Mouse (Mus musculus) CD8-positive naive resting alpha-beta T cell, adult 2 months (primary cell): ENCODE measurements around the gene Mdc1.
A peak's percentile ranks its signal among the peaks of the same experiment; 100 is the strongest.

ENCODE experiments used
- DNase-seq, 2 experiments: peaks; one replicate each; pipeline ENCODE4 v3.0.0; 2022; ENCODE audit warnings: low read depth in 2 of 2, low spot score in 2 of 2

Mdc1 gene

GRCm38 (mm10) chr17:35848112-35848511 lies 6.8 kb downstream of the Mdc1 start:
- no peak for DNase-seq

DNA sequence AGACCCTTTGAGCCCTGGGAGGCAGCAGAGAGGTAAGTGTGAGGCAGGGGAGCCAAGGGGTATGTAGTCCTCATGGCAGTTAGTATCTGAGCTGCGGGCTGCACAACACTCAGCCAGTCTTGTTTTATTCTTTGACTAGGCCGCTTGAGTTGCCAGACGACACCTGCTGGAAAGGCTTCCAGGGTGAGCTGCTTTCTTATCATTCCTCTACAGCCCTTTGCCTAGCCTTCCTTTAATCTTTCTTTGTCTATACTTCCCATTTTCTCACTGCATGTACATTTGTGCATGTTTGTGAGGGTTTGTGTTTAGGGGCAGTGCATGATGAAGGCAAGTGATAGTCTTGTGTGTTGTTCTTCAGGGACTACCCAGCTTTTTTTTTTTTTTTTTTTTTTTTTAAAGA lies 9.7 kb downstream of the Mdc1 start:
- no peak for DNase-seq

GRCm38 (mm10) chr17:35859371-35859770 lies 18.1 kb downstream of the Mdc1 start:
- DNase-seq = no peak

DNA sequence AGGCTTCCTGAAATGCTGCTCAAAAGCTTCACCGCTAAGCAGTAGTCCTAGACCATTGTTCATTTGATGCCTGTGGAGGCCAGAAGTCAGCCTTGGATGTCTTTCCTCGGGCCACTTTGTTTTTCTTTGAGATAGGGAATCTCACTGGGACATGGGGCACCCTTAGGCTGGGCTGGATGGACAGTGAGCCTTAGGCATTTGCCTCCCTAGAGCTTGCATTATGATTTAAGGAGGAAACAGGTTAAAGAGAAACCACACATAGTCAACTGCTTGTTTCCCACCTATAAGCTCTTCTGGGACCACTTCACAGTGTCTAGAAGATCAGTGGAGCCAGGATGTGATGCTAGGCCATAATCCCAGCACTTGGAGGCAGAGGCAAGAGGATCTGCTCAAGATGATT lies 18.5 kb downstream of the Mdc1 start:
- no peak for DNase-seq

DNA sequence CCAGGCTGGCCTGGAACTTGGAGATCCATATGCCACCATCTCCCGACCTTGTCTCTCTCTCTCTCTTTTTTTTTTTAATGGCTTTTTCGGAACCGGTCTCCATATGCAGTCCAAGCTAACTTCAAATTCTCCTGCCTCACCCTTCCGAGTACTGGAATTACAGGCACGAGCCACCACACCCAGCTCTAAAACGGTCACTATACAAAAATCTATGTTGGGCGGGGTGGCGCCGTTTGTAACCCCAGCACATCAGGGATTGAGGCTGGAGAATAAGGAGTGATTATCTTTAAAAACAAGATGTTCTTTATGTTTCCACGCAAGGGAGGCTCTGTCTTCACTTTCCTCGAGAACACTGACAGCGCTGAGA lies 19.5 kb downstream of the Mdc1 start:
- DNase-seq = no peak

DNA sequence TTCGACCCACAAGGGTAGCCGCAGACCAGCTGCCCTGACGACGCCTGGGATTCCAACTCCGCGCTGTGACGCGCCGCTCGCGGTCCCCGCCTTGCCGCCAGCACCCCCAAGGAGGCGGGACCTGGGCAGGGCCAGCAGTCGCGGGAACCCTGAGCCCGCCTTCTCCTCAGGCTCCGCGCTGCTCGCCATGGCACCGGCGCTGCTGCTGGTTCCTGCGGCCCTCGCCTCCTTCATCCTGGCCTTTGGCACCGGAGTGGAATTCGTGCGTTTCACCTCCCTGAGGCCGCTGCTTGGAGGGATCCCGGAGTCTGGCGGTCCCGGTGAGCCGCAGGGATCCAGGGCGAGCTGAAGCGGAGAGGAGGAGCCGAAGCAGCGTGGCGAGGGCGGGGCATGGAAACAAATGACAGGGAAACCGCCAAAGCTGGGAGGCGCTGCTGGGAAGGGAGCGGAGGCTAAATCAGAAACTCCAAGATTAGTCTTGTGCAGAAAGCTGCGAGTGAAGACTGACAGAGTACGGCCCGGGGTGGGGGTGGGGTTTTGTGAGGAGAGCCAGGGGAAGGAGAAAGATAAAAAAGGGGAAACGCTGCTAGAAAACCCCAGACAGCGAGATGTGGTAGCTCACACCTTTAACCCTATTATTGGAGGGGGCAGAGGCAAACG lies 20.0 kb downstream of the Mdc1 start, which contains the start of gene Nrm:
TSS of gene Nrm (plus strand) at position 121 of the 660 bp plus-strand sequence.
- peak; percentile 79 to 85 for DNase-seq

DNA sequence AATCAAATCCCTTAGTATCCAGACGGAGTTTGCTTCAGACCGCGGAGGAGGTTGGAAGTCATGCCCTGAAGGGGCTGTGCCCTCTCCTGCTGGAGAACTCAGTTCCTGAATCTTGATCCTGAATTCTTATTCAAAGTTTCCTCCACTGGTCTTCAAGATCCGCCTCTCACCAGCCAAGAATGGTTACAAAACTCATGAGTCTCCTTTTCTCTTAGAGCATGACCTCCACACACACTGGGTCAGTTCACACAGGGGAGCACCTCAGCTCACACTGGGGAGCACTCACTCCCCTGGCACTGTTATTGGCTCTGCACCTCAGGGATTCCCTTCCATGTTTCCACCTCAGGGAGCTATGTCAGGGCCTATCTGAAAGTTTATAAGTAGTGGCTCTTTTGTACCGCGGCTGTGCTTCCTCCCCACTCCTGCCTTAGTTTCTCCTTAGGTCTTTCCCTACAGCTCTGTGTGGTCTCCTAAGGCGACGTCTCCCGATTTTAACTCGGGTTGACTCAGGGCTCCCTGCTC lies 23.6 kb downstream of the Mdc1 start:
- no peak for DNase-seq

DNA sequence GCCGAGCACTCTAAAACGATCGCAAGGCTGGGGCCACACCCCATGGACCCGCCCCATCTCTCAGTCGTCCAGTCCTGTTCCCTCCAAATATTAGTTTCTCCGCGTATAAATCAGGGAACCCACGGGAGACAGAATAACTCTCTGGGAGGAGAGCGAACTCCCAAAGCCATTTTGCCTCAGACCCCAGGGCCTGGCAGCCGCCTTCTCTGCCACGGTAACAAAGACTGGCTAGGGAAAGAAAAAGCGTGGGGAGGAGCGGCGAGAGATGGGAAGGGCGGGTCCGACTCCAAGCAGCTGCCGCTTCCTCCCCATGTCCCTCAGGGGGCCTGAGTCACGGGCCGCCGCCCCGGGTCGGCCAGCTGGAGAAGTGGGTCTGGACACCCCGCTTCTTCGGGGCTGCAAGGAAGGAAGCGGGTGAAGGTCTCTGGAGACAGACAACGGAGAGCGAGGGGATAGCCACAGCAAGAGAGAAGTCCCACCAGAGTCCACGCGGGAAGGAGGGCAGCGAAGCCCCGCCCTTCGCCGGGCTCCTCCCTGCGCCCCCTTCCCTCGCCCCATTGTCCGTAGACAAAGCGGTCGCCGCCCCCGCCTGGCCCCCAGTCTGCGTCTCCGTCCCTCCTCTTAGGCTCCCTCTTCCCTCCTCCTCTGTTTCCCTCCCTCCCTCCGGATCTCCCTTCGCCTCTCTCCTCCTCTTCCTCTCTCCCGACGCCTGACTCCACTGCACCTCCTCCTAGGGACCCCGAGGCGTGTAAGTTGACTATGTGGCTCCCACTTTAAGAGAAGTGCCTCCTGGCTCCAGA lies 24.4 kb downstream of the Mdc1 start, which contains the start of gene Ppp1r18:
TSS of gene Ppp1r18 (plus strand) at position 113 of the 800 bp plus-strand sequence.
- DNase-seq = no peak

DNA sequence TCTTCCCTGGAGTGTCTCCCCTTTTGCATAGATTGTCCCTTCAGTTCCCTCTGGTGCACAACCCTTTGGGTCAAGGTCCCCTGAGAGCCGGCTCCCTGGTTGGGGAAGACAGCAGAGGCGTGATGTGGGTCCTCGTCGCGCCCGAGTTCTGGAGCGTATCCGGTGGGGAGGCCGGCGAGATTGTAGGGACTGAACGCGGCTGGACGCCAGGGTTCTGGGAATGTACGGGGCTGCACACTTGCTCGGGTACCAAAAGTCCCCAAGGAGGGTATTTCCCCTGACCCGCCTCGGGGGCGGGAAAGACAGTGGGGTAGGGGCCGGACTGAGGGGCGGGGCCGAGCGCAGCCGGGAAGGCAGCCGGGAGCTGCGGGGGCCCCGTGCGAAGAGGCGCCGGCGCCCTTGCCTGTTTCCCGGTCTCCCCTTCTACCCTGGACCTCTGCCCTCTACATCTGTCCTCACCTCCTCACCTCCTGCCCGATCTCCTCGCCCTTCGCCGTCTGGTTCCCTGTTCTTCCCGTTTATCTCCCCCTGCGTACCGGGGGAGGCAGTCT lies 25.0 kb downstream of the Mdc1 start:
- peak in 1 of 2 experiments; percentile 14 for DNase-seq

DNA sequence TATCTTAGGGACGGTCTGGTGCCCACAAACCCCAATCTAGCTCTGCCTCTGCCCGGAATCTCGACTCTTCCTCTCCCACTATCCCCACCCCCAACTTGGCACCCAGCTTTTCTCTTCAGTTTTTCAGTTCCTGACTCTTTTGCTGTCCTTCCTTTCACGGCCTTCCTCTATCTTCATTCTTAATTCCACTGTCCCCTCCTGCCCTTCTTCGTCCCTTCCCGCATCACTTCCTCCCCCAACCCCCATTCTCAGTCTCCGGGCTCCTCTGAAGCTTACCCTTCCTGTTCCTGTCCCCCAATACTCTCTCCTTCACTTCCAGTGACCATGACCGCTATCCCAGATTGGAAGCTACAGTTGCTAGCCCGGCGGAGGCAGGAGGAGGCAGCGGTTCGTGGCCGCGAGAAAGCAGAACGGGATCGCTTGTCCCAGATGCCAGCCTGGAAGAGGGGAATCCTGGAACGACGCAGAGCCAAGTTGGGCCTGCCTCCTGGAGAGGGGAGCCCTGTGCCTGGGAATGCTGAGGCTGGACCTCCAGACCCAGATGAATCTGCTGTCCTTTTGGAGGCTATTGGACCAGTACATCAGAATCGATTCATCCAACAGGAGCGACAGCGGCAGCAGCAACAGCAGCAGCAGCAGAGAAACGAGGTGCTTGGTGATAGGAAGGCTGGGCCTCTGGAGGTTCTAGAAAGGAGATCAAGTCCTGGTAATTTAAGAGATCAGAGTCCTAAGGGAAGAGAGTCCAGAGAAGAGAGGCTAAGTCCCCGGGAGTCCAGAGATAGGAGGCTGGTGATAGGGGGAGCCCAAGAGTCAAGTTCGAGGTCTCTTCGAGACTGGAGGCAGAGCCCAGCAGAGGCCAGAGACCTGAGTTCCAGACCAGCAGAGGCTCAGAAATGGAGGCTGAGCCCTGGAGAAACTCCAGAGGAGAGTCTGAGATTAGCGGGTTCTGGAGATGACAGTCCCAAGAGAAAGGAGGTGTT lies 25.9 kb downstream of the Mdc1 start:
- DNase-seq = peak in 1 of 2 experiments; percentile 22

DNA sequence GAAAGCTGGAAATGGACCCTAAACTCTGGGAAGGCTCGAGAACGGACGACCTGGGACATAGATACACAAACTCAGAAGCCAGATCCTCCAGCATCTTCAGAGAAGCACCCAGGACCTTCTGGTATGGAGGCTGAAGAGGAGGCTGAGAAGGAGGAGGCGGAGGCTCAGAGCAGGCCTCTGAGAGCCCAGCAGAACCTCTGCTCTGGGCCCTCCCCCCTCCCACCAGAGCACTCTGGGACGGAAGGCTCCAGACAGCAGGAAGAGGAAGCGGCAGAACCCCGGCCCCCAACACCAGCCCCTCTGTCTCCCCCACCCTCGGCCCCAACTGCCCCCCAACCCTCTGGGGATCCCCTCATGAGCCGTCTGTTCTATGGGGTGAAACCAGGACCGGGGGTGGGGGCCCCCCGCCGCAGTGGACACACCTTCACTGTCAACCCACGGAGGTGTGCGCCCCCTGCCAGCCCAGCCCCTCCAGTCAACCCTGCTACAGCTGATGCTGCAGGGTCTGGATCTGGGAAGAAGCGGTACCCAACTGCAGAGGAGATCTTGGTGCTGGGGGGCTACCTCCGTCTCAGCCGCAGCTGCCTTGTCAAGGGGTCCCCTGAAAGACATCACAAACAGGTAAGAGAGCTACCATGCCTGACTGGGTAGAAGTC lies 27.0 kb downstream of the Mdc1 start:
- DNase-seq = peak in 1 of 2 experiments; percentile 31

- DNase-seq = no peak
Observed at GRCm38 (mm10) chr17:35868961-35869345, 27.6 kb downstream of the Mdc1 start.

DNA sequence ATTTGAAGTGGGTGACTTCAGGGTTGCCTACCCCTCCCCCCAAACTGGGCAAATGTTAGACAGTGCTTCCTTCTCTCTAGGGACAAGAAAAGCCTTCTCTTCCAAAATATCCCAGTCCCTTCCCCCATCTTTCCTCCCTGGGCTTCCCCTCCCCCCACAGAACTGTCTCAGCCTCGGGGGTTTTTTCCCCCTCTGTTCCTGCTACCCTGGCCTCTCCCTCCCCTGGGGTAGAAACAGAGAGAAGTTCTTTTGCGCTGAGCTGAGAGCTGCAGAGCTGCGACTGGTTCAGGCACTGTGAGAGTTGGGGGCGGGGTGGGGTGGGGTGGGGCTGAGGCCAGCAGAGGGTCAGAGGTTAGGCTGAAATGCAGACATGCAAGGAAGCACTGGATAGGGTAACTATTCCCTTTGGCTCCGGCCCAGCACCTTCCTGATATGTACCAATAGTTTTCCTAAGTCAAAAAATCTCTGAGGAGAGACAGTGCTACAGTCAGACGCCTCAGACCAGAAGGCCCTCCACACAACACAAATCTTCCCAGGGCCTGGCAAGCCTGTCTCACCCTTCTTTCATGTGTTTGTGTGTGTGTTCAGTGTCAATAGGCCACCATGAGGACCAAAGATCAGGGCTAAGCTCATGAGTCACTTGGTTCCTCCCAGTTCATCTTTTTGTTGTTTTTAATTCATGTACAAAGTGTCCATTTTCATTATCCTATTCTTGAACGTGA lies 28.2 kb downstream of the Mdc1 start:
- no peak for DNase-seq

DNA sequence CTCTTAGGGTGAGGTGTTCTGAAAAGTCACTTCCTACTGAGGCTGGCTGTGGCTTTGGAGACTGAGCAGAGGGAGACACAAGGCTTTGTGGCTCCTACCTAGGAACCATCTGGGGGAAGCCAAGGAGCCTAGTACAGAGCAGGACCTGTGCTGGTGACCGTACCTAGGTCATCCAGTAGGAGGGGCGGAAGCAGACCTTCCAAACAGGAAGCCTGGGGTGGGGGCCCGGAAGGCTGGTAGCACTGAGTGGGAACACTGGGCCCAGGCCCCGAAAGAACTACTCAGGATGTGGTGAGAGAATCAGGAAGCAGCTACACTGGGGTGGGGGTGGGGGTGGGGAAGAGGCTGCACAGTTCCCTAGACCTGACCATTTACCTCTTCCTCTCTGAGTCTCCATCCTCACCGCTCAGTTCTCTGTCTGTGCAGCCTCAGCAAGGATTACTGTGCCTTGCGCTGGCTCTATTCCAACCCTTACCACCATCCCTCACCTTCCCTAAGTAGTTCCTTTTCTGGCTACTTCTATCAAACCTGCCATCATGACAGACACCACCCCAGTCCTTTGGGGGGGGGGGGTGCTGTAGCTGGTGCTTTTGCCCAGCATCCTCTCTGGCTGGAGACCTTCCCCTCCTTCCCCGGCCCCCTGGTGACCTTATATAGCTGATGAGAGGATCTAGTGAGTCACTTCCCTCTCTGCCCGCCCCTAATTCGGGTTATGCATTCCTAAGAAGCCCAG lies 29.0 kb downstream of the Mdc1 start:
- DNase-seq = peak; percentile 62 to 75

DNA sequence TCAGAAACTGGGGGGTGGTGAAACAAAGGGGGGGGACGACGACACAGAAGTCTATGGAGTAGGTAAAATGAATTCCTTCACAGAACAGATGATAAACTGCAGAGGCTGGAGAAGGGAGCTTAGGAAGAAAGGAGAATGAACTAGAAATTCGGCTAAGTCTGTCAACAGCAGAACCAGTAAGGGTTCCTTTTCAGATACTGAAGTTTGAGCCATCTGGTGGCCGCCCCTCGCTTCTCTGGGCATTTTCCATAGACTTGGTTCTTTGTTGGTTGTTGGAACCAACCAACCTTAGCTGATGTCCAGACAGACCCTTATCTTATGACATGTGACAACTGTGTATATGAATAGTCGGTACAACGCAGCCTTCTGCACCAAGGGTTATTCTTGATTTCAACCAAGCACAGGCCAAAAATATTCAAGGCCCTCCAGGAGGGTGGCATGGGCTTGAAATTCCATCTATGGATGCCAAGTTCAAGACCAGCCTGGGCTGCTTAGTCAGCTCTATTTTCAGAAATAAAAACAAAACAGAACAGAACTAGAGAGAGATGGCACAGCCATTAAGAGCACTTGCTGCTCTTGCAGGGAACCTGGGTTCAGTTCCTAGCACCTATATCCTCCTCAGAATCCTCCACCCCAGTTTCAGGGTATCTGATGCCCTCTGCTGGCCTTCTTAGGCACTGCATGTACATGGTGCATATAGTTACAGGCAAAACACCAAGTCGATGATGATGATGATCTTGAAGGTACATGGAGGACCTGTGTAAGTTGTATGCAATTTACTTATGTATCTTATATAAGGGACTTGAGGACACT lies 29.8 kb downstream of the Mdc1 start:
- peak; percentile 60 to 79 for DNase-seq

- peak; percentile 79 to 81 for DNase-seq
Observed at GRCm38 (mm10) chr17:35873774-35874519, 32.6 kb downstream of the Mdc1 start.

DNA sequence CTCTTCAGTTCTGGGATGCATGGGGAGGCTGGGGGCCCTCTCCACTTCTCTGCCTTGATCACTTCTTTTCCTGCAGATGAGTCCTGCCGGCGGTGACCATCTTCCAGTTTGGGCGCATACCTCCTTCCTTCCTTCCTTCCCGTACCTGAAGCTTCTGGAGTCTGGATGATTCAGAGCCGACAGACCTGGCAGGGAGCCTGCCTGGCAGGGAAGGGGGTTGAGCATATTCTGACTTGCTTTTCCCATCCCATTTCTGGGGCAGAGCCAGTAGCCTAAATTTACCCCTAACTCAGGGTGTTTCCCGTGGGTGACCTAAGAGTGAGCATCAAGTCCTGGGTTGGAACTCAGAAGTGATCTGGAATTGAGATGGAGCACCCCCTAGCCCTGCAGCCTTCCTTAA lies 33.4 kb downstream of the Mdc1 start:
- no peak for DNase-seq
